Mouse (Mus musculus) MEL (cell line): ENCODE results near the gene Lmf2.

Experiments
- CHD2 ChIP-seq: IDR thresholded peaks from 2 replicates; pipeline ENCODE4 v1.6.1; 2011; ENCODE audit warnings: low read length, improper control_type of control experiment
- CTCF ChIP-seq, 3 experiments: IDR thresholded peaks in 2 of 3; conservative IDR thresholded peaks in 1 of 3; 2 replicates each; pipeline ENCODE4 v1.5.1; 2011 to 2012; ENCODE audit warnings: low read length in 3 of 3, low read depth in 2 of 3, mild to moderate bottlenecking in 2 of 3, improper control_type of control experiment in 1 of 3, inconsistent platforms in 1 of 3, mixed read lengths in 1 of 3, moderate library complexity in 1 of 3; ENCODE audit not compliant: control insufficient read depth in 1 of 3, insufficient read depth in 1 of 3, poor library complexity in 1 of 3, severe bottlenecking in 1 of 3
- POLR2A ChIP-seq, 2 experiments: IDR thresholded peaks; 2 replicates each; pipeline ENCODE4 v1.6.1; 2011 to 2012; ENCODE audit warnings: low read length in 2 of 2, mild to moderate bottlenecking in 2 of 2, control low read depth in 1 of 2, improper control_type of control experiment in 1 of 2, low read depth in 1 of 2, moderate library complexity in 1 of 2; ENCODE audit not compliant: control insufficient read depth in 1 of 2, insufficient read depth in 1 of 2, poor library complexity in 1 of 2
- RCOR1 ChIP-seq: IDR thresholded peaks from 2 replicates; pipeline ENCODE4 v1.6.1; 2012; ENCODE audit warnings: low read depth, mild to moderate bottlenecking, inconsistent platforms, low read length, improper control_type of control experiment

GRCm38 (mm10) chr15:89376040-89376439, 20.6 kb upstream of the Lmf2 start:
- TF ChIP-seq CTCF (IDR thresholded peaks at IDR 0.05 in 2 of 3, conservative IDR thresholded peaks at IDR 0.05 in 1 of 3; ENCODE audit: control insufficient read depth in 1 of 3, insufficient read depth in 1 of 3, low read depth in 2 of 3, low read length in 3 of 3, poor library complexity in 1 of 3, severe bottlenecking in 1 of 3) (no peak), POLR2A (IDR thresholded peaks at IDR 0.05; ENCODE audit: control insufficient read depth in 1 of 2, insufficient read depth in 1 of 2, low read depth in 1 of 2, low read length in 2 of 2, poor library complexity in 1 of 2) (no peak), RCOR1 (no peak), CHD2 (no peak)
